Mouse (Mus musculus) megakaryocyte progenitor cell, adult 5-6 weeks (primary cell): ENCODE measurements around the gene Rps6kc1. TPM values are rescaled to one million over a fixed set of nuclear protein-coding genes. Genes with fewer than 3 reads are reported as not detected.

ENCODE experiments used
- ATAC-seq: replicated peaks from 2 replicates; pipeline ENCODE4 v1.8.0; 2016; ENCODE audit warnings: mild to moderate bottlenecking, moderate TSS enrichment, inconsistent platforms; ENCODE audit not compliant: poor library complexity
- total RNA-seq, 2 experiments: library from RNA; stranded (forward) in 1 of 2; stranded (reverse) in 1 of 2; fragments of 157-497, 149-512 nt in 1 of 2; fragments of 200-1000 nt in 1 of 2; gene quantifications; 2 replicates each; pipeline versions ENCODE4 v1.2.3 to v1.2.4; 2015 to 2017

Gene Rps6kc1
- total RNA-seq, 2 experiments from 2014 or later, result 7.2 to 8.7 TPM

- ATAC-seq, result no peak
Observed at GRCm38 (mm10) chr1:190682021-190682926, 229.3 kb downstream of the Rps6kc1 start.

GRCm38 (mm10) chr1:190675455-190675854 is 236.1 kb downstream of the Rps6kc1 start:
- no peak for ATAC-seq

- ATAC-seq, result no peak
Observed at GRCm38 (mm10) chr1:190669099-190669498, 242.5 kb downstream of the Rps6kc1 start.

GRCm38 (mm10) chr1:190667821-190668220 is 243.7 kb downstream of the Rps6kc1 start:
- no peak for ATAC-seq

GRCm38 (mm10) chr1:190667326-190667725 is 244.2 kb downstream of the Rps6kc1 start:
- no peak for ATAC-seq

GRCm38 (mm10) chr1:190665490-190665875 is 246.1 kb downstream of the Rps6kc1 start:
- ATAC-seq, result no peak

GRCm38 (mm10) chr1:190664767-190665489 is 246.6 kb downstream of the Rps6kc1 start:
- no peak for ATAC-seq

- ATAC-seq, result no peak
Observed at GRCm38 (mm10) chr1:190663996-190664395, 247.6 kb downstream of the Rps6kc1 start.

- ATAC-seq, result no peak
Observed at GRCm38 (mm10) chr1:190662736-190663135, 248.8 kb downstream of the Rps6kc1 start.

GRCm38 (mm10) chr1:190661764-190662163 is 249.8 kb downstream of the Rps6kc1 start:
- no peak for ATAC-seq

GRCm38 (mm10) chr1:190661249-190661648 is 250.3 kb downstream of the Rps6kc1 start:
- ATAC-seq, result no peak

- no peak for ATAC-seq
Observed at GRCm38 (mm10) chr1:190659722-190660502, 251.7 kb downstream of the Rps6kc1 start.

GRCm38 (mm10) chr1:190658266-190658665 is 253.3 kb downstream of the Rps6kc1 start:
- no peak for ATAC-seq

GRCm38 (mm10) chr1:190656089-190656488 is 255.5 kb downstream of the Rps6kc1 start:
- no peak for ATAC-seq

GRCm38 (mm10) chr1:190655651-190656050 is 255.9 kb downstream of the Rps6kc1 start:
- ATAC-seq, result no peak

GRCm38 (mm10) chr1:190655081-190655480 is 256.5 kb downstream of the Rps6kc1 start:
- ATAC-seq, result no peak

GRCm38 (mm10) chr1:190654694-190655001 is 256.9 kb downstream of the Rps6kc1 start:
- ATAC-seq, result no peak

GRCm38 (mm10) chr1:190653989-190654693 is 257.4 kb downstream of the Rps6kc1 start:
- no peak for ATAC-seq

GRCm38 (mm10) chr1:190653081-190653480 is 258.5 kb downstream of the Rps6kc1 start:
- ATAC-seq, result no peak
